Mouse (Mus musculus) hindbrain, embryonic 11.5 days (tissue): ENCODE data around the gene Gm3880. TPM values are rescaled to one million over a fixed set of nuclear protein-coding genes. Genes with fewer than 3 reads are reported as not detected.
"Not testable (repeated sequence)": the region's sequence is repeated elsewhere in the genome, so short reads cannot be mapped to it uniquely, and the experiment has no call there.

Source experiments
- ATAC-seq: fragments of 200-750 bp; cut with Nextera tagmentation; 2 replicates; pipeline ENCODE4 v1.8.0; 2017; ENCODE audit warnings: mild to moderate bottlenecking, moderate TSS enrichment, moderate library complexity; ENCODE audit not compliant: low FRiP score
- DNase-seq: peaks from one replicate; pipeline ENCODE4 v3.0.0-alpha.2; 2015; ENCODE audit warnings: low spot score
- H3K27ac ChIP-seq: fragments of 300-500 bp; sonication (generic); 2 replicates; pipeline ENCODE4 v1.5.1; 2014; ENCODE audit warnings: mild to moderate bottlenecking, low read depth, low read length
- H3K27me3 ChIP-seq: fragments of 300-500 bp; sonication (generic); 2 replicates; pipeline ENCODE4 v1.6.1; 2014; ENCODE audit warnings: mild to moderate bottlenecking, low read length, moderate library complexity, mixed read lengths; ENCODE audit not compliant: control insufficient read depth, insufficient read depth
- H3K36me3 ChIP-seq: fragments of 300-500 bp; sonication (generic); 2 replicates; pipeline ENCODE4 v1.6.1; 2014; ENCODE audit warnings: mild to moderate bottlenecking, low read length, moderate library complexity, mixed read lengths; ENCODE audit not compliant: control insufficient read depth, insufficient read depth
- H3K4me1 ChIP-seq: fragments of 300-500 bp; sonication (generic); replicated peaks from 2 replicates; pipeline ENCODE4 v1.6.1; 2014; ENCODE audit warnings: low read length, mixed read lengths; ENCODE audit not compliant: control insufficient read depth, insufficient read depth
- H3K4me2 ChIP-seq: fragments of 300-500 bp; sonication (generic); replicated peaks from 2 replicates; pipeline ENCODE4 v1.6.1; 2014; ENCODE audit warnings: mild to moderate bottlenecking, low read depth, low read length
- H3K4me3 ChIP-seq: fragments of 300-500 bp; sonication (generic); 2 replicates; pipeline ENCODE4 v1.5.1; 2014; ENCODE audit warnings: low read depth, low read length
- H3K9ac ChIP-seq: fragments of 300-500 bp; sonication (generic); 2 replicates; pipeline ENCODE4 v1.6.1; 2014; ENCODE audit warnings: low read depth, low read length
- H3K9me3 ChIP-seq: fragments of 300-500 bp; sonication (generic); 2 replicates; pipeline ENCODE4 v1.6.1; 2016; ENCODE audit warnings: low read length; ENCODE audit not compliant: control insufficient read depth
- WGBS: fragments of 180-500 bp; shearing (Covaris S2); extraction: QIAGEN DNeasy Blood & Tissue Kit; methylation state at CpG from one replicate; pipeline ENCODE4 v1.1.7; 2014; 5-methylcytosine and 5-hydroxymethylcytosine counted together
- polyA plus RNA-seq: library from polyadenylated mRNA; unstranded; fragments of >200 nt; fragmentation: Nextera tagmentation; extraction: Ambion mirVana; gene quantifications from 2 replicates; pipeline ENCODE4 v1.2.1, GENCODE M21; 2014

Gene Gm3880
- not detected in 2 replicates for polyA plus RNA-seq

- H3K4me1 ChIP-seq, H3K9ac ChIP-seq, H3K27ac ChIP-seq, H3K9me3 ChIP-seq, H3K4me3 ChIP-seq, H3K4me2 ChIP-seq, H3K36me3 ChIP-seq, DNase-seq, ATAC-seq, H3K27me3 ChIP-seq: not testable (repeated sequence)
- 94% methylated on average over 5 of the region's 5 CpGs for WGBS
These were observed at the start of gene Gm3880 for GRCm38 (mm10) chrX:102686872-102687271. TSS of gene Gm3880 (minus strand) at chrX:102686972.

- H3K9me3 ChIP-seq, H3K27me3 ChIP-seq, ATAC-seq, H3K27ac ChIP-seq, H3K4me2 ChIP-seq, H3K9ac ChIP-seq, H3K36me3 ChIP-seq, DNase-seq, H3K4me1 ChIP-seq, H3K4me3 ChIP-seq: not testable (repeated sequence)
- 93% methylated on average over 6 of the region's 6 CpGs for WGBS
These were observed 37.5 kb upstream of the Gm3880 start for GRCm38 (mm10) chrX:102724226-102724625.

GRCm38 (mm10) chrX:102707535-102707934 lies 20.8 kb upstream of the Gm3880 start, which contains the start of the genes Gm9112 and Dmrtc1b:
TSS of gene Gm9112 (minus strand) at chrX:102707635.
TSS of gene Dmrtc1b (plus strand) at chrX:102707865.
- DNase-seq, H3K4me2 ChIP-seq, ATAC-seq, H3K4me3 ChIP-seq, H3K27ac ChIP-seq, H3K4me1 ChIP-seq, H3K9me3 ChIP-seq, H3K9ac ChIP-seq, H3K27me3 ChIP-seq, H3K36me3 ChIP-seq: not testable (repeated sequence)
- WGBS = 85% methylated on average over 6 of the region's 10 CpGs

- not testable (repeated sequence) for H3K9ac ChIP-seq, H3K36me3 ChIP-seq, H3K4me2 ChIP-seq, H3K27ac ChIP-seq, H3K27me3 ChIP-seq, ATAC-seq, H3K9me3 ChIP-seq, H3K4me3 ChIP-seq, H3K4me1 ChIP-seq
- 64% methylated on average over 3 of the region's 3 CpGs for WGBS
- DNase-seq = peak; percentile 10
These were observed 13.9 kb upstream of the Gm3880 start for GRCm38 (mm10) chrX:102700636-102701035.

GRCm38 (mm10) chrX:102689252-102689651 lies 2.5 kb upstream of the Gm3880 start:
- not testable (repeated sequence) for H3K27ac ChIP-seq, H3K9me3 ChIP-seq, H3K4me1 ChIP-seq, H3K36me3 ChIP-seq, H3K4me3 ChIP-seq, H3K27me3 ChIP-seq, H3K9ac ChIP-seq, H3K4me2 ChIP-seq
- 0 out of 2 replicates have a peak, but pooled peaks have one; percentile 27 for ATAC-seq
- WGBS = 28% methylated on average over 4 of the region's 4 CpGs
- peak; percentile 53 for DNase-seq

- not testable (repeated sequence) for DNase-seq, H3K4me2 ChIP-seq, H3K9me3 ChIP-seq, H3K27ac ChIP-seq, H3K4me1 ChIP-seq, H3K9ac ChIP-seq, H3K4me3 ChIP-seq, H3K27me3 ChIP-seq, H3K36me3 ChIP-seq, ATAC-seq
- WGBS = 48% methylated on average over 3 of the region's 3 CpGs
These were observed 2.1 kb downstream of the Gm3880 start for GRCm38 (mm10) chrX:102684706-102685105.

GRCm38 (mm10) chrX:102666641-102667040 lies 20.1 kb downstream of the Gm3880 start:
- no peaks in the 10 kb centered on the region for H3K27me3 ChIP-seq
- no peak overlapping the region for H3K9ac ChIP-seq
- ATAC-seq (no peak), DNase-seq (no peak)
- no peaks in the 10 kb centered on the region for H3K4me1 ChIP-seq
- no peak overlapping the region for H3K27ac ChIP-seq
- no peaks in the 10 kb centered on the region for H3K9me3 ChIP-seq
- H3K4me2 ChIP-seq = no peak overlapping the region
- no peaks in the 10 kb centered on the region for H3K36me3 ChIP-seq
- no peak overlapping the region for H3K4me3 ChIP-seq
- 88% methylated on average over 2 of the region's 2 CpGs for WGBS

GRCm38 (mm10) chrX:102660712-102661111 lies 26.1 kb downstream of the Gm3880 start:
- DNase-seq (peak; percentile 10), ATAC-seq (no peak)
- Histone ChIP-seq H3K4me3 (no peak overlapping the region), H3K4me2 (no peak overlapping the region), H3K9me3 (no peaks in the 10 kb centered on the region), H3K27me3 (no peaks in the 10 kb centered on the region), H3K4me1 (no peaks in the 10 kb centered on the region), H3K36me3 (no peaks in the 10 kb centered on the region), H3K27ac (no peak overlapping the region), H3K9ac (no peak overlapping the region)
- WGBS = 23% methylated on average over 3 of the region's 3 CpGs

- WGBS = 97% methylated on average over 1 of the region's 1 CpGs
These were observed 41.1 kb downstream of the Gm3880 start for GRCm38 (mm10) chrX:102645691-102646090.

More at GRCm38 (mm10) chrX:102645691-102646090, 41.1 kb downstream of the Gm3880 start:
- H3K4me2 ChIP-seq = no peak overlapping the region
- no peak overlapping the region for H3K9ac ChIP-seq
- DNase-seq (no peak), ATAC-seq (no peak)
- no peak overlapping the region for H3K27ac ChIP-seq
- no peaks in the 10 kb centered on the region for H3K36me3 ChIP-seq
- H3K27me3 ChIP-seq = peaks cover 15% of the 10 kb centered on the region
- H3K4me1 ChIP-seq = no peaks in the 10 kb centered on the region
- no peaks in the 10 kb centered on the region for H3K9me3 ChIP-seq
- H3K4me3 ChIP-seq = no peak overlapping the region
